Mouse (Mus musculus): Measurements from ENCODE around the gene Nrp2. TPM values are rescaled to one million over a fixed set of nuclear protein-coding genes. Genes with fewer than 3 reads are reported as not detected.

Gene Nrp2
- total and polyA plus RNA-seq, 2 experiments from 2014 or later = 5.2 to 20.2 TPM

- no peaks in the 10 kb centered on the region for H3K9me3 ChIP-seq (replicated peaks; ENCODE audit: control insufficient read depth, low read length)
- 71% methylated on average over 4 of the region's 4 CpGs for WGBS
- H3K36me3 ChIP-seq (replicated peaks; ENCODE audit: control insufficient read depth, insufficient read depth, low read length) = no peaks in the 10 kb centered on the region
- H3K4me1 ChIP-seq (ENCODE audit: control insufficient read depth, insufficient read depth) = peaks cover 15% of the 10 kb centered on the region
- ATAC-seq (ENCODE audit: insufficient read depth, low read depth) = no peak
- TF ChIP-seq CTCF (IDR thresholded peaks at IDR 0.05; ENCODE audit: low read depth) (no peak), EP300 (IDR thresholded peaks at IDR 0.05; ENCODE audit: low read depth) (no peak)
- H3K27ac ChIP-seq (ENCODE audit: low read depth) = no peak overlapping the region
- no peak overlapping the region for H3K9ac ChIP-seq (replicated peaks; ENCODE audit: low read depth, low read length)
- H3K4me3 ChIP-seq (ENCODE audit: low read depth, low read length) = no peak overlapping the region
- no peak for DNase-seq (ENCODE audit: low spot score)
- no peak overlapping the region for H3K4me2 ChIP-seq (ENCODE audit: low read depth, low read length)
- H3K27me3 ChIP-seq (ENCODE audit: control insufficient read depth, insufficient read depth, low read length) = no peaks in the 10 kb centered on the region
These were observed 150.9 kb downstream of the Nrp2 start for GRCm38 (mm10) chr1:62853996-62854395.

- Histone ChIP-seq H3K27me3 (ENCODE audit: control insufficient read depth, insufficient read depth, low read length) (no peaks in the 10 kb centered on the region), H3K4me1 (ENCODE audit: control insufficient read depth, insufficient read depth) (peaks cover 19% of the 10 kb centered on the region), H3K9ac (replicated peaks; ENCODE audit: low read depth, low read length) (no peak overlapping the region), H3K36me3 (replicated peaks; ENCODE audit: control insufficient read depth, insufficient read depth, low read length) (no peaks in the 10 kb centered on the region), H3K27ac (ENCODE audit: low read depth) (0 out of 2 replicates have a peak overlapping the region, but pooled peaks have one; percentile 18), H3K9me3 (replicated peaks; ENCODE audit: control insufficient read depth, low read length) (no peaks in the 10 kb centered on the region), H3K4me3 (ENCODE audit: low read depth, low read length) (no peak overlapping the region), H3K4me2 (ENCODE audit: low read depth, low read length) (no peak overlapping the region)
- WGBS = 15% methylated on average over 2 of the region's 2 CpGs
- DNase-seq (ENCODE audit: low spot score) = peak; percentile 27
- ATAC-seq (ENCODE audit: insufficient read depth, low read depth) = no peak
- TF ChIP-seq EP300 (IDR thresholded peaks at IDR 0.05; ENCODE audit: low read depth) = no peak
- TF ChIP-seq CTCF (IDR thresholded peaks at IDR 0.05; ENCODE audit: low read depth) = no peak
These were observed 156.0 kb downstream of the Nrp2 start for GRCm38 (mm10) chr1:62859098-62859497.

- Histone ChIP-seq H3K36me3 (replicated peaks; ENCODE audit: control insufficient read depth, insufficient read depth, low read length) (no peaks in the 10 kb centered on the region), H3K4me2 (ENCODE audit: low read depth, low read length) (no peak overlapping the region), H3K4me1 (ENCODE audit: control insufficient read depth, insufficient read depth) (peaks cover 19% of the 10 kb centered on the region), H3K4me3 (ENCODE audit: low read depth, low read length) (no peak overlapping the region), H3K9ac (replicated peaks; ENCODE audit: low read depth, low read length) (no peak overlapping the region), H3K27ac (ENCODE audit: low read depth) (peak overlapping the region; percentile 44), H3K27me3 (ENCODE audit: control insufficient read depth, insufficient read depth, low read length) (no peaks in the 10 kb centered on the region), H3K9me3 (replicated peaks; ENCODE audit: control insufficient read depth, low read length) (no peaks in the 10 kb centered on the region)
- TF ChIP-seq CTCF (IDR thresholded peaks at IDR 0.05; ENCODE audit: low read depth) (no peak), EP300 (IDR thresholded peaks at IDR 0.05; ENCODE audit: low read depth) (peak; percentile 70; the same call in 1 of the 2 replicates)
- ATAC-seq (ENCODE audit: insufficient read depth, low read depth) = peak; percentile 89
- DNase-seq (ENCODE audit: low spot score) = peak; percentile 72
- 45% methylated on average over 9 of the region's 9 CpGs for WGBS
These were observed 156.6 kb downstream of the Nrp2 start for GRCm38 (mm10) chr1:62859556-62860300.

GRCm38 (mm10) chr1:62860327-62860726, 157.2 kb downstream of the Nrp2 start:
- Histone ChIP-seq H3K36me3 (replicated peaks; ENCODE audit: control insufficient read depth, insufficient read depth, low read length) (no peaks in the 10 kb centered on the region), H3K27ac (ENCODE audit: low read depth) (peak overlapping the region; percentile 90), H3K27me3 (ENCODE audit: control insufficient read depth, insufficient read depth, low read length) (no peaks in the 10 kb centered on the region), H3K9me3 (replicated peaks; ENCODE audit: control insufficient read depth, low read length) (no peaks in the 10 kb centered on the region), H3K4me2 (ENCODE audit: low read depth, low read length) (peak overlapping the region; percentile 42), H3K4me1 (ENCODE audit: control insufficient read depth, insufficient read depth) (peaks cover 19% of the 10 kb centered on the region), H3K4me3 (ENCODE audit: low read depth, low read length) (0 out of 2 replicates have a peak overlapping the region, but pooled peaks have one; percentile 8), H3K9ac (replicated peaks; ENCODE audit: low read depth, low read length) (no peak overlapping the region)
- 25% methylated on average over 5 of the region's 5 CpGs for WGBS
- DNase-seq (ENCODE audit: low spot score) = peak; percentile 76
- no peak for TF ChIP-seq EP300 (IDR thresholded peaks at IDR 0.05; ENCODE audit: low read depth)
- TF ChIP-seq CTCF (IDR thresholded peaks at IDR 0.05; ENCODE audit: low read depth) = no peak
- ATAC-seq (ENCODE audit: insufficient read depth, low read depth) = peak; percentile 80

- TF ChIP-seq CTCF (IDR thresholded peaks at IDR 0.05; ENCODE audit: low read depth) (no peak), EP300 (IDR thresholded peaks at IDR 0.05; ENCODE audit: low read depth) (peak; percentile 54; the same call in 1 of the 2 replicates)
- no peaks in the 10 kb centered on the region for H3K9me3 ChIP-seq (replicated peaks; ENCODE audit: control insufficient read depth, low read length)
- H3K9ac ChIP-seq (replicated peaks; ENCODE audit: low read depth, low read length) = no peak overlapping the region
- ATAC-seq (ENCODE audit: insufficient read depth, low read depth) (peak; percentile 88), DNase-seq (ENCODE audit: low spot score) (peak; percentile 80)
- WGBS = 9% methylated on average over 5 of the region's 5 CpGs
- H3K27ac ChIP-seq (ENCODE audit: low read depth) = peak overlapping the region; percentile 90
- 0 out of 2 replicates have a peak overlapping the region, but pooled peaks have one; percentile 8 for H3K4me3 ChIP-seq (ENCODE audit: low read depth, low read length)
- peaks cover 19% of the 10 kb centered on the region for H3K4me1 ChIP-seq (ENCODE audit: control insufficient read depth, insufficient read depth)
- H3K4me2 ChIP-seq (ENCODE audit: low read depth, low read length) = peak overlapping the region; percentile 42
- no peaks in the 10 kb centered on the region for H3K27me3 ChIP-seq (ENCODE audit: control insufficient read depth, insufficient read depth, low read length)
- no peaks in the 10 kb centered on the region for H3K36me3 ChIP-seq (replicated peaks; ENCODE audit: control insufficient read depth, insufficient read depth, low read length)
These were observed 157.7 kb downstream of the Nrp2 start for GRCm38 (mm10) chr1:62860788-62861187.

Data from heart, postnatal 0 days (tissue).